Mouse (Mus musculus) heart, postnatal 25 days (tissue): Measurements from ENCODE around the gene Scfd2. TPM values are rescaled to one million over a fixed set of nuclear protein-coding genes. Genes with fewer than 3 reads are reported as not detected.
A peak's percentile ranks its signal among the peaks of the same experiment; 100 is the strongest.

ENCODE experiments used
- DNase-seq: peaks from one replicate; pipeline ENCODE4 v3.0.0; 2022; ENCODE audit warnings: low spot score
- intact Hi-C: fragments of 180-260 bp; cut with DNase I; formaldehyde crosslinking; loops from one replicate; pipeline ENCODE4 v1.15.1; 2025
- total RNA-seq, 2 experiments: library from RNA; stranded (reverse); gene quantifications; 2 replicates each; pipeline ENCODE4 v1.2.3; 2021

Scfd2 gene
- total RNA-seq, 2 experiments from 2014 or later: 11.4 to 12.9 TPM

DNA sequence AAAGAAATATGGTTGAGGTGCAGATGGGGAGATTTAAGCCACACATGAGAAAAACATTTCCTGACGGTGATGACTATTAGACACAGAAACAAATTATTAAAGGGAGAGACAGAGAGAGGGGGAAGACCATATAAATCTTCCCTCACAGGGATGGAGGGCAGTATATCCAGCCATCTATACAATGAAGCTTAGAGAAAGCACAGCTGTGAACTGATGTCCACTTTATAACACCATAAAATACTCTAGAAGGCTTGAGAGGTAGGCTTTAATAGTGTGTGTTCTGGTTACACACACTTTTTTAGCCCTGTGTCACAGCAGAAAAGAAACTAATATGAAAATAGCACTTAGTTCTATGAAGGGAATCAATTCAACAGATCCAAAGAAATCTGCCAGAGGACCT is 61.9 kb downstream of the Scfd2 start:
- intact Hi-C loops: no loop called here
- DNase-seq: no peak

DNA sequence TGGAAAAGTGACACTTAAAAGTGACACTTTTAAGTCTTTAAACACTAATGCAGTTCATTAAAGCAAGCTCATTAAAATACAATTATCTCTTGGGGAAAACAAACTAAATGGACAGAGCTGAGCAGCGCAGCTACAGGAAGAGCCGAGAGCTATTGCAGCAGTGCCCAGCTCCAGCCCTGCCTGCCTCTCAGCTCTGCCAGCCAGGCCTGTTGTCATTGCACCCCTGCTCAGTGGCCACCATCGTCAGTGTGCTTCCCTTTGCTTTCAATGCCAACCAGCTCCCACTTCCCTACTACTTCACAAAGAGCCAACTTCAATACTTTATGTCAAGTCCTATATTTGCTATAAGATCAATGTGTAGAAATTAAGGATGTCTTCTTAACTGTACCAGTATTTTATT is 63.8 kb downstream of the Scfd2 start:
- DNase-seq: no peak
- intact Hi-C loops: no loop called here

DNA sequence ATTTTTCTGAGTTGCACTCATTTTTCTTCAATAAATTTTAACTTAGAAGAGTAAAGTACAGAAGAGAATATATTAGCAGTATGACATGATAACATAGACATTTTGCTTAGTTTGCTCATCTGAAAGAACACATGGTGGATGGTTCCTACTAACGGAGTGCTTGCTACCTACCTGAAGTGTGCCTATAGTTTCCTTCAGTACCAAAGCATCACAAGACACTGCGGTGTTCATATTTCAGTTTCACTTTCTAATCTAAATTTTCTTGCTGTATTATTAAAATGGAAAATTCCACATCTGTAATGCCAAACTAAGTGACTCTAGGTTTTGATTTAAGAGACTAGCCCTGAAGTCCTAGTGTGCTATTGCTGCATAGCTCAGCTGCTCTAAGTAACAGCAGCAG is 74.8 kb downstream of the Scfd2 start:
- DNase-seq: no peak
- intact Hi-C loops: no loop called here

DNA sequence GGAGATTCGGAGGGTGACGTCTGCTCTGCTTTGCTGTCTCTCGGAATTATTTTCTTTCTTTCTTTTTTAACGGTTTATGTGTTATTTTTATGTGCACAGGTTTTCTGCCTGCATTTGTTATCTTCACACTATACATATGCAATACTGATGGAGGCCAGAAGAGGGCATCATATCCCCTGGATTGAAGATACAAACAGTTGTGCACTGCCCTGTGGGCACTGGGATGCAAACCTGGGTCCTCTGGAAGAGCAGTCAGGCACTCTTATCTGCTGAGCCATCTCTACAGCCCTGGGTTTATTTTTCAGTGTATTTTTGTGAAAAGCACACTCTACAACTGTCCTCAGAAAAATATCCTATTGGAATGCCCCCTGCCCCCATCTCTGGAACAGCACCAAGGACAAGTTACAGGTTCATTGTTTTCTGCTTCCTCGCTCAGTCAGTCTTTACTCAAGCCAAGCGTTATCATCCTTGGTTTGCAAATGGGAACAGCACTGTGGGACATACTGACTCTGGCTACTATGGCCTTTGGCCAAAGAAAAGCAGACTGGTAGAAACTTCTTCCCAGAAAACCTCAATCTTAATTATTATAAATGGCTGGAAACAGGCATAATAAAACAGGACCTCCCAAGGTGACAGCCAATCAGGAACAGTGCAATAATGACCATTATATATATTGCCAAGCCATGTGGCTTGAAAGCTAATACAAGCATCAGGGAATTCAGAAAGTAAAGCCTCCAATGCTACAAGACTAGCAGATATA is 75.9 kb downstream of the Scfd2 start:
- intact Hi-C loops: no loop called here

DNA sequence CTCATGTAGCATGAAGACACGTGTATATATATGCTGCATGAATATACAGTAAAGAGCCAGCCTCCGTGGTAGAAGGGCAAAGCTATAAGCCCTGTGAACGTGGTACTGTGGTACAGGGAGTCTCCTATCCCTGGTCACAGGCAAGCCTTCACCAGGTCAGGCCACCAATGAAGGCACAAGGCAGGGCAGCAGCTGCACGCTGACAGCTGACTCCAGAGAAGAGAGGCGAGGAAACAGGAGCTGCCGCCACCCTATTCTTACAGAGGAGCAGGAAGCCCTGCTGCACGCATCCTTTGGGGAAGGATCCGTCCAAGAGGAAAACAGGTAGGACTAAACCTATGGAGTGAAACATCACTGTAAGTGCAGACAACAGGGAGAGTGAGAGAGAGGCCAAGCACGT is 76.5 kb downstream of the Scfd2 start:
- intact Hi-C loops: no loop called here
- no peak for DNase-seq

More for the DNA sequence above, 75.9 kb downstream of the Scfd2 start:
- no peak for DNase-seq

DNA sequence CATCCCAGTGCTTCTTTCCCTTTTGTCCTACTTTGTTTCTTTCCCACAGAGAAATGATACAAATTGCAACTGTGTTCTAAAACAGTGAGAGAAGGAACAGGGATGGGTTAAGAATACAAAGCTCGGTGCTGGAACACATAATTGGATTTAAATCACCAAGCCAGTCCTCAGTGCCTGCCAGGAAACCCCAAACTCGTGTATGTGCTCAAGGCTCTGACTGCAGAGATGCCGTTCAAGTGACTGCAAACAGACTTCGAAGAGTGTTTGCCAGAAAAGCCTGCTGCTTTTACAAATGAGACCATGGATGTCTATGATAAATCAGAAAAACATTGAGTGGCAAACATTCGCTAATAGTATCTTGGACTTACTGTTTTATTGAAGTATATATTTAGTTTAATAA is 80.6 kb downstream of the Scfd2 start:
- intact Hi-C loops: no loop called here

DNA sequence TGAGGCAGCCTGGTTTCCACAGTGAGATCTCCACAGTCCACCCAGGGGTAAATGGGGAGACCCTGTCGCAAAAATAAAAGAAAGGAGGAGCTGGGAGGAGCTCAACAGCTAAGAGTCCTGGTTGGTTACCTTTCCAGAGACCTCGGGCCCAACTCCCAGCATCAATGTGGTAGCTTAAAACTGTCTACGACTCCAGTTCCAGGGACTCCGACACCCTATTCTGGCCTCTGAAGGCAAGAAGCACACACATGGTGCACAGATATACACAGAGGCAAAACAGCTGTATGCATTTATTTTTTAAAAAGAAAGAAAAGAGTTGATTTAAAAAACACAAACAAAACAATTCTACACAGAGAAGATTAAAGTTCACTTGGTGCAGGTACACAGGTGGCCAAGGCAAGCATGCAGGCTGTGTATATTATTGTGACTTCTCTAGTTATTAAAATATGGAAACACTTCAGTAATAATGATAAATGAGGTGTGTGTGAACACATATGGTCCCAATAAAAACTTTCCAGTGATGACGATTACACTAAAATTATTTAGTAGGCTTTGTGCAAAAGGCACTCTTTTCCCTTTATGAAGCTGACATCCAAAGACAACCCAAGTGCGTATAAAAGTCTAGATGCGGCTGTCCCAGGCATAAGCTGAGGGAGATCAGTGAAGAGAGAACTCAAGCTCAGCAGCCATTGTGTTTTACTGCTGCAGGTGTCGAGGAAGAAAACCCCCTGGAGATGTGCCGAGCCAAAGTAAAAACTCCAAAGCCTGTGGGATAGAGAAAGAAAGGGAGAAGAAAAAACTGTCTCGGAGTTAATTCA is 83.8 kb downstream of the Scfd2 start:
- DNase-seq: no peak
- intact Hi-C loops: no loop called here

More for the DNA sequence above, 80.6 kb downstream of the Scfd2 start:
- no peak for DNase-seq

DNA sequence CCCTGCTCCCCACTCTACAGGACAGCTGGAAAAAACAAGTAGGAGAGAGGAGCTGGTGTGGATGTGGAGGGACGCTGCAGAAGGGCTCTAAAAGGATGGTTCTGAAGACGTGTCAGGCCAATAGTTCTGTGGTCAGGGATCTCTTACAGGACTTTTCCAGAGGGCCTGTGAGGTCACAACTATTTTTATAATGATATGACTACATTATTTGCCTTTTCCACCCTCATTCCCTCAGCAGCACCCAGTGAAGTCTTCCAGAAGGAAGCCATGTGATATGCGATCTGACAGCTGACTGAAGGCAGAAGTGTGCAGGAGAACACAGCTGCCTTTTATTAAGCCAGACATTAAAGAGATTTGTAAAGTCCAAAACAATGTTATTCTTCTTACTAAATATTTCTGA is 85.7 kb downstream of the Scfd2 start:
- no peak for DNase-seq
- intact Hi-C loops: no loop called here

DNA sequence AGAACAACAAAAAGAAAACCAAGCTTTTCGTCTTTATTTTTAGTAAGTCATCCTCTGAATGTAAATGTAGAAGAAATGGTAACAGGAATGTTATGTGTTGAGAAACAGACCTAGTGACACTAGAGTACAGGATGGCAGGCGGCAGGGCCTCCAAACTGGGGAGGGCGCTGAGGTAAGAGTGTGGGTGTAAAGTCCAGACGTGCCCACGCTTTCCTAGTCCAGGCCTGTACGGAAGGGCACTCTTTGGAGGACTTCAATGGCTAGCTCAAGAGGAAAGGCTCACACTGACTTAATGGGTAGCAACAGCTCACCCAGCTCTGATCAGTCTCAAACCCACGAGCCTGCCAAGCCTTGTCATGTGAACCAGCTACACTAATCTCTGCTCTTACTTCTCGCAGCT is 93.2 kb downstream of the Scfd2 start:
- intact Hi-C loops: loop anchor here (10.0 kb wide), 1 partner anchor 584 kb away; no protein-coding TSS in a partner anchor
- no peak for DNase-seq

DNA sequence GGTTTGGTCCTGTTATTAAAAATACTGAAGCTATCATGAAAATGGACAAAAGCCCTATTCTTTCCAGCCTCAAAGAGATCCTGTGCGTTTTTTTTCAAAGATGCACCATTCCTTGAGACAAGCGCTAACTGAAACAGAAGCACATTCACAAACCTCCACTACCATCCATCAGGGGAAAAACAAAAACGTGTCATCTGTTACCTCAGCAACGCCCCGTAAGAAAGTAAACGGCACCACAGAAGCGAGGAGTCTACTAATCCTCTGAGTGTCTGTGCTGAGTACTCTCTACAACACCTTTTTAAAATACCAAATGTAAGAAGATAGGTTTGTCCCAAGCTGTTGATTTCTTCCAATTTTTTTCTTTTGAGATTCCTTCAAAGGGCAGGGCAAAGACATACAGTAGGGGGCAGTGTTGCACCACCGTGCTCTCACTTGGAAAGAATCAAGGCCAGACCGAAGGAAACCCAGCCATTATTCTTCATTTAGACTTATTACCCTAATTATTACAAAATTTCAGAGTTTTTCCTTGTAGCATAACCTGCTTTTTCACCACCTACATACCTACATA is 97.9 kb downstream of the Scfd2 start:
- intact Hi-C loops: loop anchor here (1.0 to 10.0 kb wide), 4 partner anchors 123 to 723 kb away; no protein-coding TSS in a partner anchor
- DNase-seq: peak; percentile 27

DNA sequence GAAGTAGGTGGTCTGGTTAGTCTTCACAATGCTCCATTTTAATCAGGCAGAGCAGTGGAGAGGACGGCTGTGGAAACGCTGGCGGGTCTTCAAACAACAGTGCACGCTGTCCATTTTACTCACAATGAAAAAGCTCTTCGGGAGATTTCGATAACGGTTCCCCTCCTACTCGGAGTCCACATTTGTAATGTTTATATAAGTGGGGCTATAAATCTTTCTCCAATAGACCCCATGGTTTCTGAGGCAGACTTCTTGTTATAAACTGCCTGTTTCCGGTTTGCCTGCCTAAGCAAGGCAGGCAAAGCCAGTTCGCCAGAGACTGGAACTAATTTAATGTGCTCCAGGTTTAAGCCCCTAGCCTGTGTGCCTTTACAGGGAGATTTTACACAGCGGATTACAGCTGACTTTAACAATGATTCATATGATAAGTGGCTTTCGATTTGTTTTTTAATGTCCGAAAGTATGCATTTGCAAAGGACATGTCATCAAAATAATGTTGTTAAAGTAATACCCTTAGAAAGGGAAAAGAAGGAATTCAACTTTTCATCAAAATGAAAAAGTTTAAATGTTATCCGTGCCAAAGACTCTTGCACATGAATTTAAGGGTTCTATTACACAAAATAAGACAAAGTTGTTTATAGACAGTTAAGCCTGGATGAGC is 98.5 kb downstream of the Scfd2 start:
- DNase-seq: no peak
- intact Hi-C loops: loop anchor here (2.0 to 10.0 kb wide), 2 partner anchors 122 to 578 kb away; no protein-coding TSS in a partner anchor

DNA sequence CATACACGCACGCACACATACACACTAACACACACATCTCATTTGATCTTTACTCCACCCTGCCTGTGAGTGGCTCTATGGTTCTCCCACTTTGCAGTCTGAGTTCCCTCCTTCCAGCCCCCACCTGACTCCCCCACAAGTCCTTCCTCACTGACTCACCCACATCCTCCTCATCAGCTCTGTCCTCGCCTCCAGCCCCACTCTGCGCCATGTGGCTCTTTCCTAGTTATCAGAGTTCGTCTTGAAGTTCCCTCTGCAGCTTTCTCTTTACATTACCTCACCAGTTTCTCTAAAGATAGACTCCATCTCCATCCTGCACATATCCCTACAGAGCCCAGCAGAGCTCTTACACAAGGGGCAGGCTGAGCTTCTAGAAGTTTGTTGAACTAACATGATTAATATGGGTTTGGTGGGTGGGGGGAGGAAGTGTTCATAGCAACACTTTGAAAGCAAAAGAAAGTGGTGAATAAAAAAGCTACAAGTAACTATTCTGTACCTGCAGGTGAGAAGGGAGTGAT is 110.9 kb downstream of the Scfd2 start:
- intact Hi-C loops: no loop called here
- no peak for DNase-seq

DNA sequence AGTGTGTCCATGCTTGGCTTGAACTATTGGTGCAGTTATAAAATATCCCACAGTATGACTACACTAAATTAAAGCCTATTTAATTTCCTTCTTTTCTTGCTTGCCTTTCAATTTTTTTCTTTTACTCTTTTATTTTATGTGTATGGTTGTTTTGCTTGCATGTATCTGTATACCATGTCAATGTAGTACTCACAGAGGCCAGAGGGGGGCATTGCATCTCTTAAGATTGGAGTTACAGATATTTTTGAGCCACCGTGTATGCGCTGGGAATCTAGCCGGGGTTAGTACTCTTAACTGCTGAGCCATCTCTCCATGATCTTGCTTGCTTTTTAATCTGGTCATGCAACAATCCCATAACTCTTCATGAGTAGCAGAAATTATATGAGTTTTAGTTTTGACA is 119.0 kb downstream of the Scfd2 start:
- no peak for DNase-seq
- intact Hi-C loops: no loop called here

DNA sequence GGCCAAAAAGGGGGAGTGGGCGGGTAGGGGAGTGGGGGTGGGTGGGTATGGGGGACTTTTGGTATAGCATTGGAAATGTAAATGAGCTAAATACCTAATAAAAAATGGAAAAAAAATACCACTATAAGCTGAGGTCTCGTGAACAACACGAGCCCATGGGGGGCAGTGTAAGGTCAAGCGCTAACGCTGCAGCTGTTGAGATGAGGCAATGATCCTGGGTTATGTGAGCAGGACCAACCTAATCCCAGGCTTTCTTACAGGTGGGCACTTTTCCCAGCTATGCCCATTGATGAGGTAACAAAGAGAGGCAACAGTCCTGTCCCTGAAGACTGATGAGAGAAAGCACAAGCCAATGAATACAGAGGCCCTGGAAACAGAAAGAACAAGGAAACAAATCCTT is 126.7 kb downstream of the Scfd2 start:
- intact Hi-C loops: no loop called here
- no peak for DNase-seq

DNA sequence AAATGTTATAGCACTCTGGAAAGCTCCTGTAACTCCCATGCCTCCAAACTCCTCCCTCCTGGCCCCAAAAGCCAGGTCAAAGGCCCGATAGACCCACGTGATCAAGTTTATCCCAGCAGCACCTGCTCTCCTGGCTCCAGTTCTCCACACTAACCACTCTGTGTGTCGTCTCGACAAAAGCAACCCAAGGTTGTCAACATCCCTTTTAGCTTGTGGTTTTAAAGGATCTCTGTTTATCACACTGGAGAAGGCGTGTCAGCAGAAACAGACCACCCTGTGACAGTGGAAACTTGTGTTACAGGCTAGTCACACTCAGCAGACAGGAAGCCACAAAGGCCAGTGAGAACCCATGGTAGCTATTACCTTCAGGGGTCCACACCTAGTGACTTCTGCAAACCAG is 127.5 kb downstream of the Scfd2 start:
- DNase-seq: no peak
- intact Hi-C loops: no loop called here

DNA sequence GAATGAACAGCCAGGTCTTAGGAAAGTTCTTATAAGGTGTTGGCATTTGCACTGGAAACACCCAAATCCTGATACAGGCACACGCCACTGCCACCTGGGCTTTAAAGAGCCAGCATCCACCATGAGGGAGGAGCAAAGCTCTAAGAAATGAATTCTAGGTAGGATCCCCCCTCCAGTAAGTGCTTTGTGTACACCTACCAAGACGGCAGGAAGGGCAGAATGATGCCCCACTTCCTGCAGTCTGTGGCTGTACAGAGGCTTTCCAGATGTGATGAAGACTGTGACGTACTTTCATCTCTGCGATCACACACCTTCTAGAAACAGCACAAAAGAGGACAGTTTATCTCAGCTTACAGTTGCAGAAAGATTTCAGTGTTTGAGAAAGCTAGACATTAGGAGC is 128.9 kb downstream of the Scfd2 start:
- DNase-seq: no peak
- intact Hi-C loops: no loop called here

DNA sequence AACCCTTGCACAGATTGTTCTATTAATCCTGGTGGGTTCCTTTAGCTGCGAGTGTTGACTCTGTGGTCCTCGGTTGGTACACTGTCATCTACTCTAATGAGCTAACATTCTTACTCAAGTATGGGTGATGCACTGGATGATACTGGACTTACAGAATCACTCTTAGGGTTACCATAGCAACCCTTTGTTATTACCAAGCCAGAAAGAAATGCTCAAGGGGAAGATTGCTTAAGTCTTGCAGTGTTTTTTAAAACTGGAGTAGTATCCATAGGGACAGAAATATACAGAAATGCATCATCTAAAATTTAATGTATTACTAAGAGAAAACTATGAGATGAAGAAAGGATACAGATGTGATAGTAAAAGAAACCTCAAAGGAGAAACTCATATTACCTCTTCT is 139.8 kb downstream of the Scfd2 start:
- DNase-seq: no peak
- intact Hi-C loops: no loop called here

DNA sequence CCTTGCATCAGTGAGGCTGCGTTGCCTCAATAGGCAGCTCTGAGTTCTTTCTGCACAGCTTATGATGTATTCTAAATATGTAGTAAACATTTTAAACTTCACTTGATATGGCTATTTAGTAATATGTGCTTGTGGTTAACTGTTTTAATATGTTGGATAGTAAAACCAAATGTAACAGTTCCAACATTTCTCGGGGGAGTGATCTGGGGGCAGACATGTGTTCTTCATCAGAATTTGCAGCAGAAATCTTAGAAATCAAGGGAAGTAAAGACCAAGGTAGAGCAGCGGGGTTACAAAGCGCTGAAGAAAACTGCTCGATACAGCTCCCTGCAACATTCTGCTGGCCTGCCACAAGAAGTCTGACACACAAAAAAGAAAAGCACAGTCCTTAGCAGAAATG is 140.2 kb downstream of the Scfd2 start:
- intact Hi-C loops: no loop called here
- no peak for DNase-seq

DNA sequence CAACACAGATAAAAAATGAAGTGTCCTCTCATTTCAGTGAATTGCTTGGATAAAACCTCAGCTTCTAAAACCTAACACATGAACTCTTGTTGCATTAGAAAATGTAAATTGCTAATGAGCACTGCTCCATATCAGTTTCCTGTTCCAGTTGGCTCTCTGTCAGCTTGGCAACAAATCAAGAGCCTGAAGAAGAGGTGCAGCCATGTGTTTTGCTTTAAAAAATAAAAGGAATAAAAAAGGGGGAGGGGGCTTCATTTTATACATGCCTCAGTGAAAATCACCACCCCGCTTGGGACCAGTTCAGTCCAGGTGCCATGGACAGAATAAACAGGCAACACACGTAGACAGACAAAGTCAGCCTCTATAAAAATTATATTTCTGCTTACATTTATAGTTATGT is 142.7 kb downstream of the Scfd2 start:
- no peak for DNase-seq
- intact Hi-C loops: loop anchor here (5.0 kb wide), 2 partner anchors 72 to 143 kb away; partner anchors contain the start of gene Scfd2

DNA sequence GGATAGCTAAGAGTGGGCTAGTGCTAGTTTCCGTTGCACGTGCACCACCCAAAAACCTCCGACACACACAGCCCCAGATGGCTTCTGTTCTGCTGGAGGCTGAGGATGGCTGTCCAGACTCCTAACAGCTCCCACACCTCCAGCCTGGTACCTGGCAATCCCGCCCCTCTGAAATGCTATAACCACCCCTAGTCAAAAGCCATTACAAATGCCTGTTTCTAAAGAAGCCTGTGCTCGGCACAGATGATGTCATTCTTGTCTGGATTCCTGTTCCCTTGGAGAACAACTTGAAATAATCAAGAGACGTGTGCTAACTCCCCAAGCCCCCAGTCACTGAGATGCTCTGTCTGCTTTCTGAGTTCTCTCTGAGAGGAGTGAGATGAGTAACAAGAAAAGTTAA is 143.5 kb downstream of the Scfd2 start:
- intact Hi-C loops: loop anchor here (5.0 kb wide), 2 partner anchors 71 to 144 kb away; partner anchors contain the start of gene Scfd2
- no peak for DNase-seq
